Mouse (Mus musculus) liver, postnatal 0 days (tissue): ENCODE data around the gene Adgre5.

Source experiments
- CTCF ChIP-seq: sonication (generic); IDR thresholded peaks from 2 replicates; pipeline ENCODE4 v1.5.1; 2016; ENCODE audit warnings: antibody characterized with exemption, low read depth
- EP300 ChIP-seq: IDR thresholded peaks from 2 replicates; pipeline ENCODE4 v1.6.1; 2016; ENCODE audit warnings: antibody characterized with exemption, low read depth, mild to moderate bottlenecking

DNA sequence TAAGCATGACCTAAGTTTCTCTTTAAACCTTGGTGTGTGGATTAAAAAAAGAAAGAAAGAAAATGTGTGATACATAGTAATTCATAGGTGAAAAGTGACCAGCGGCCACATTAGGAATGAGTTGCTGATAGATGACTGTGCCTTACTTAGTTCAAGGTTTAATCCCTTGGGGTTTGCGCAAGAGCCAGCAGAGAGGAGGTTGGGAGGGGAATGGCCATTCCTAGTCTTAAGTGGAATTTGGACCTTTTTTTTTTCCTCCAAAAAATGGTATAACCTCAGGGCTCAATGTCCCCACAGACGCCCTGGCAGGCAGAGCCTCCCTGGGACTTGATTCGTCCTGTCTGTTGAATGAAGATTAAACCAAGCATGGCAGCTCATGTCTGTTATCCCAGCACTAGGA, 2.9 kb upstream of the Adgre5 start:
- TF ChIP-seq EP300, result no peak
- TF ChIP-seq CTCF, result no peak
